Mouse (Mus musculus) G1E-ER4 (cell line): Measurements from ENCODE around the gene Mvb12b. TPM values are rescaled to one million over a fixed set of nuclear protein-coding genes. Genes with fewer than 3 reads are reported as not detected.

ENCODE experiments used
- GATA1 ChIP-seq: IDR thresholded peaks from one replicate; pipeline ENCODE4 v1.8.0; 2012; ENCODE audit warnings: low read length, inconsistent platforms
- polyA plus RNA-seq: library from polyadenylated mRNA; stranded (reverse); fragments of >175 nt; gene quantifications from 2 replicates; pipeline ENCODE4 v1.2.3, GENCODE M21; 2012

The Mvb12b gene
- polyA plus RNA-seq, 1 experiment = 60.7 TPM

DNA sequence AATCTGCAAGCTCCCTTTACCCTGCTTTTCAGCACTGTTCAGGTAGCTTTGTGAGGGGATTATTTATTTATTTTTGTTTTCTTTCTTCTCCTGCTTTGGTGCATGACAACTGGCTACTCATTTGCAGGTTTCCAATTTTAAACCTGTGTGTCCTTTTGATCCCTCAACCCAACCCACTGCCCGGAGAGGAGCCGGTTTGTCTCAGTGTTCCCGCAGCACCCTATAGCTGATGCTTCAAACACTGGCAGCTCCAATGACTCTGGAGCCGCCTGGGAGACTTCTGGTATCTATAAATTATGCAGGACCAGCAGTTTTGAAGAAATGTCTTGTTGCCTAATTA lies 16.6 kb downstream of the Mvb12b start:
- TF ChIP-seq GATA1 = no peak

DNA sequence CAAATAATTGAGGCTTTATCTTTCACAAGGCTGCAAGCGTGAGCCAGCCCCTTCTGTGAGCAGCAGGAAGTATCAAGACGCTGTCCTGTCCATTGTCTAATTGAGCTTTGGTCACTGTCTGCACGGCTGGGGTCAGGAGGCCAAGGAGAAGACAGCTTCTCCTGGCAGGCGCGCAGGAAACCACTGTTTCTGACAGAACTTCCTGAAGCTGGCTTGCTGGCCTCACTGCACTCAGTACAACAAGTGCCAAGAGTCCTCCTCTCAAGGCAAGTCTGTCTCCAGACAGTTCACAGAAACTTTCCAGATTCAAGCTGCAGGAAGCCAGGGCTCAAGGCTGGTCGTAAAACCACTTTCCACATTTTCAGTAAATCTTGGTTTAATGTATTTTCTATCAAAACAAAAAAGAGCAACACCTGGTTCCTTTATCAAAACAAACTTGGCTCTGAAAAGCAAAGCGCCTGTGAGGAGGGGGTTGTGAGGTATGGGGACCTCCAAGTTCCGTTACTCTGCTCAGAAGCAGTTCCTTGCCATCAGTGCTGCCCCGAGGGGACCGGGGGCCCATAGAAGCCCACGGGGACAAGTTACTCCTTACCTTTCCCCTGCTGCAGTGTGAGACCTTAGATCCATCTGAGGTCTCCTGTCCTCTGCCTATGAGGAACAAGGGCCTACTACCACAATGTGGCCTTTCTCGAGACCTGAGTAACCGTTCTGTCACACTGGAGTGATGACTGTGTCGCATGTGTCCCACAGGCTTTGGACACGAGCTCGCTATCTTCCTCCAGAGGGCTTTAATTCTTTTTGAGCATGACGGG lies 17.2 kb downstream of the Mvb12b start:
- TF ChIP-seq GATA1 = no peak

DNA sequence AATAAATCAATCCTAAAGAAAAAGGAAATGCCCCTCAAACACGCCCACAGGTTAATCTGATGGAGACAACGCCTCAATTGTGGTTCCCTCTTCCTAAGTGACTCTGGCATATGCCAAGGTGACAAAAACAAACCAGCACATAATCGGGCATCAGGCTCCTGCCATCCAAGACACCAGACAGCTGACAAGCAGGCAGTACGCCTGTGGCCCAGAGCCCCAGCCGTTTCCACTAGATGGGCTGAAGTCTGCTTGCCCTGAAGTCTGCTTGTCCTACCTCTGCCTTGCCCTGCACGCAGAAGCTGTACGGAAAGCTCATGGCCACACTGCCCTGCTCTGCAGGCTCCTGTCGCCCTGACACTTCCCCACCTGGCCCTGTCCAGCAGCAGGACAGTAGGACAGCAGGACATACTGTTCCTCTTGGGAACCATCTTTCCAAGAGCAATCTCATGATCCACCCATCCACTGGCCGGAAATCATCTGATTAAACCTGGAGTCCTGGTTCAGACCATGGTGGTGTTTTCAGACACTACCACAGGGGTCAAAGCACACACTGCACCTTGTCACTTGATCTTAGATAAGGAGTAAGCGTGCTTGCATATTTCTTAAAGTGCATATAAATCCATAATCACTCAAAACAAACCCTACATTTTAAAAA lies 17.9 kb downstream of the Mvb12b start:
- TF ChIP-seq GATA1 = no peak

DNA sequence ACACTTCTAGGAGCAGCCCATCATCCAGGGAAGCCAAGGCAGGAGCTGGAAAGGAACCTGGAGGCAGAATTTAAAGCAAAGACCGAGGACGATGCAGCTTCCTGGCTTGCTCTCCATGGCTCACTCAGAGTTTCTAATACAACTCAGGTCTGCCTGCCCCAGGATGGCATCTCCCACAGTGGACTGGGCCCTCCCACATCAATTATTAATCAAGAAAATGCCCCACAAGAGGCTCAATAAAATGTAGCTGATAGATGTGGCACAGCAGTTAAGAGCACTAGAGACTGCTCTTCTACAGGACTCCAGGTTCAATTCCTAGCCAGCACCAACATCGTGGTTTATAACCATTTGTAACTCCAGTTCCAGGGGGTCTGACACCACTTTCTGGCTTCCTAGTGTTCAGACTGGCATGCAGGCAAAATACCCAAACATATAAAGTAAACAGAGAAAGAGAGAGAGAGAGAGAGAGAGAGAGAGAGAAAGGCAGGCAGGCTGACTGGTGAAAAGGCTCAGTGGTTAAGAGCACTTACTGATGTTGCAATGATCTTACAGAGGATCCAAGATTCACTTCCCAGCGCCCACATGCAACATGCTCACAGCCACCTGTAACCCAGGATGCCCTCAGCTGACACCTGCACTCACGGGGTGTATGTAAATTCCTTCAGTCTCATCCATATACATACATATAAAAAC lies 18.6 kb downstream of the Mvb12b start:
- no peak for TF ChIP-seq GATA1

DNA sequence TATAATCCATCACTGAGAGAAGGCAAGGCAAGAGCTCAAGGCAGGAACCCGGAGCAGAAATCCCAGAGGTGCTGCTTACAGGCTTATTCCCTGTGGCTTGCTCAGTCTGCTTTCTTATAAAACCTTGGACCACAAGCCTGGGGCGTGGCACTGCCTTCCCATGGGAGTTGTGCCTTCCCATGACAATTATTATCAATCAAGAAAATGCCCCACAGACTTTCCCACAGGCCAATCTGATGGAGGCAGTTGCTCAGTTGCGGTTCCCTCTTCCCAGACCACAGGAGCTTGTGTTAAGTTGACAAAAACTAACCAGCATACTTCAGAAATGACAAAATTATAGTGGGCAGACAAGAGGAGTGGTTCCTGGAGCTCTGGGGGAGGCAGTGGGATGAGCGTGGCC lies 19.4 kb downstream of the Mvb12b start:
- TF ChIP-seq GATA1 = peak; percentile 38

DNA sequence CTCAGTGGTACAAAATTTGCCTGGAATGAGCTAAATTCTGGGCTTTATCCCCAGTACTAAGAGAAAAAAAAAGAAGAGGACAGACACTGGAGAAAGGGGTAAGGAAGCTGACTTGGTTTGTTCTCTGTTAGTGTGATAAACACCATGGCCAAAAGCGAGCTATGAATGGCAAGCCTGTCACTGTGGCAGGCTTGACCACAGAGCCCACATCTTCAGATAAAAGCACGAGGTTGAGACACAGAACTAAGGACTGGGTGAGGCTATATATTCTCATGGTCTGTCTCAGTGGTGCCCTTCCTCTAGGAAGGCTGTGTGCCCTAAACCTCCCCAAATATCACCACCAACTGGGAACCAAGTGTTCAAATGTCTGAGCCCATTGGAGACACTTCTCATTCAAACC lies 31.0 kb downstream of the Mvb12b start:
- TF ChIP-seq GATA1 = no peak

DNA sequence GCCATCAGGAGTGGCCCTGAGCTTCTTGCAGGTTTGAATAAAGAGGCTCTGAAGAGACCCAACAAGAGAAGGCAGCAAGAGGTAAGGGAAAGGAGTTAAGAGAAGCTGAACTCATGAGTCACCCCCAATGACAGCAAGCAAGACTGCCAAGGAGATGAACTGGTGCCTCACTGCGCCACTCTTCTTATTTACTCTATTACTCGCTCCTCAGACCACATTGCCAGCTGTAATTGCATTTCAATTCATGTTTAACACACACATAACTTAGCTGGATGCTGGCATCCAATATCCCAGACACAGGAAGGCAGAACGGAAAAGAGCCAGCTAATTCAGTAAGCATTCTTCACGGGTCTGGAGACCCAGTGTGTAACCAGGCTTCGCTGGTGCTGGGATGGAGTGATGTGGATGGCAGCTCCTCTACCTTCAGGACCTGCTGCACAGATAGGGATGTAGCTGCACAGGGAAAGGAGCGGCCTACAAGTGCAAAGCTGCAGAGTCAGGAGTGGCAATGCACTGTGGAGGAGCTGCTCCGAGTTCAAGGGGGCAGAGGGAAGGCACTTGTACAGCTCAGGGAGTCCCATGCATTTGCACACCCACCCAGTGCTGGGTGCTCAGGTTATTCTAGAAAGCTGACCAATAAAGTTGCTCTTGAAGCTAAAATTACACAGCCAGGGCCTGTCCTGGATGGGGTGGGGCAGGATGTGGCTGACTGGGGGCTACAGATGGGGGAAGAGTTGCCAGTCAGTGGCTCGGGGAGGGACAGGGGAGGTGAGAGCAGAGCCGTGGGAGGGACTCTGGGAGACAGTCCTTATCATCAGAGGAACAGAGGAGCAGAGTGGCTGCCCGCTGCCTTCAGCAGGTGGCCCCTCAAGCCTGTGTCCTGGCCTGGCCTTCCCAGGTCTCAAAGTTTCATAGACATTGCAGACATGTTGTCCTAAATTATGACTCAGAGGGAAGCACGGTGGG lies 34.5 kb downstream of the Mvb12b start:
- TF ChIP-seq GATA1 = no peak

DNA sequence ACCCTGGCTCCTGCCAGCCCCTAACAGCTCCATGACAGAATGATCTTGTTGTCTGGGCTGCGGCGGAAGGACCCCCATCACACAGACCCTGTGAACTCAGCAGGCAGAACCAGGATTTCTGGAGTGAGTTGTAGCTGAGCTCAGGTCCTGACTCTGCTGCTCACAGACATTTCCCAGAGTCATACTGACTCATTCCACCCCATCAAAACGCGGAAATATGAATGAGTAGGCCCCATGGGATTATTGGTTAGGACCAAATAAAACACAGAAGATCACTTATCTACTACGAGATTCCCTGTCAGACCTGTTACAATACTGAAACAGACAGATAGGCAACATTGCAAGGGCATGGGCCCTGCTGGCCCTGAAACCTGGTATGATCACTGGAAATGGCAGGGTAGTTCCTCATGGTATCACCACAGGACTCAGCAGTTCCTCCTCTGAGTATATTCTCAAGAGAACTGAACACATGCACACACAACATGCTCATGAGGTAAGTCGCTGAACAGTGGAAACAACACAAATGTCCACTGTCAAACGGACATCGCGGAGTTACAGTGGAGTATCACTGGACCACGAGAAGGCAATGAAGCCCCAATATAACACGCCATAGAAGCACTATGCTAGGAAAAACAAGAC lies 40.4 kb downstream of the Mvb12b start:
- no peak for TF ChIP-seq GATA1

DNA sequence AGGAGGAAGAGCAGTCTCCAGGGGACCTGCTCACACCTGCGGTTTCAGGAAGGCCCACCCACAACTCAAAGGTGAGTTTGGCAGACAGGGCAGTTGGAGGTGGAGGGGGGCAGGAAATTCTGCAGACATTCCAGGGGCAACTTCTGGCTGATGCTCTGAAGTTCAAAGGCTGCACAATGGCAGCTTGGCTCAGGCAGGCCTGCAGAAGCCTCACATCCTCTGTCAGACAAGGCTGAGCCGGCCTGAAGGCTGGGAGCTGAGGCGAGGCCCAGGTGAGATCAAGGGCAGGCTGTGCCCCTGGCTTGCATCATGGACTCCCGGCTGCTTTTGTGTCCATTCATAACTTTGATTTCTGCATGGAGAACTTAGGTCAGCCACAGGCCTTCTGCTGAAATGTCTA lies 41.1 kb downstream of the Mvb12b start:
- TF ChIP-seq GATA1 = no peak

DNA sequence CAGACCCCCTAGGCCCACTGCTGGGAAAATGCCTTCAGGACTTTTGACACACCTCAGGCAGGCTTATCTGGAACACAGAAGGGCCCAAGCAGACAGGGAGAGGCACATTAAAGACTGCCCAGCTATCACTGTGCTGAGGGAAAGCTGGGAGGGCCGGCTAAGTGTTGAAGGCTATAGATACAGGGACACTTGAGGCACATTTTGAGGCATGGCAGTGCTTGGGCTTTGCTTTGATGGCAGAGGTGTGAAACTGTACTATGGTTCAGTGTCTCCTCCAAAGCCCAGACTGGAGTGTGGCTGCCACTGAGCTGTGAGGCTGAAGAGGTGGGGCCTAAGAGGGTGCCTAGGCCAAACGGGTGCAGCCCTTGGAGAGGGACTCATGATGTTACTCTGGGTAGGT lies 44.1 kb downstream of the Mvb12b start:
- TF ChIP-seq GATA1 = no peak

DNA sequence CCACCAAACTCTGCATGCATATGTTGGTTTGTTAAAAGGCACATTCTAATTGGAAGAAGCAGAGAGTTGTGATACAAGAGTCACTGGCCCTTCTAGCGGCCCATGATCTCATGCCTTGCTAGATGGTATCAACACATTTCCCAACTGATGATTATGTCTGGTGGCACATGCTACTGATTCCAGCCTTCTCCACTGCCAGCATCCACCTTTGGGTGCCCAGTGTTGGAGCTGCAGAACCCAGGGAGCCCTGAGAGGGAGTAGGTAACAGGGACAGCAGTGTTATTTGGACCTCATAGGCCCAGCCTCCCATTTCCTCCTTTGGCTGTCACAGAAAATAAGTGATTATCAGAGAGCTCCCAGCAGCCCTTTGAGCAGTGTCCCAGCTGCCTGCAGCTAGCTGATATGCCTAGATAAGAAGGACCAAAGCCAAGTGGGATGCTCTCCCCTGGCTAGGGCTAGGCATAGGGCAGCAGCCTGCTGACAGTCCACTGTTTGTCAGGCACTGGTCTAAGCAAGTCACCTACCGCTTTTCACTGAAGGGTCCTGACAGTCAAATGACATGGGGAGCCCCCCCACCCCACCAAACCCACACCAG lies 44.7 kb downstream of the Mvb12b start:
- TF ChIP-seq GATA1 = peak; percentile 91

DNA sequence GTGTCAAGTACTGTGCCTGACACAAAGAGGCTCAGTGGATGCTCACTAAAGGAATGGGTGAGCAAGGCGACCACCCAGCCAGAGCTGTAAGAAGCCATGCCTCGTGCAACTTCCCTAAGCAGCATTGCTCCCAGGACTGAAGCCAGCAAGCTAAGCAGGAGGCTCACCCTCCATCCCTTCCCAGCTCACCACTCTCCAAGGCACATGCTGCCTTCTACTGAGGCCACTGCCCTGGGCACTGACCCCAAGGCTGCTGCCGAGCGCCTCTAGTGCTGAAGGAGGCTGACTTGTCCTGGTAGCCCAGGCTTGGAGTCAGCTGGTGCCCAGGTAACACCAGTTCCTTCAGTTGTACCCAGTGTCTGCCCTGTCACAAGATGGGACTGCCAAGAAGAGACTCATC lies 45.8 kb downstream of the Mvb12b start:
- no peak for TF ChIP-seq GATA1

DNA sequence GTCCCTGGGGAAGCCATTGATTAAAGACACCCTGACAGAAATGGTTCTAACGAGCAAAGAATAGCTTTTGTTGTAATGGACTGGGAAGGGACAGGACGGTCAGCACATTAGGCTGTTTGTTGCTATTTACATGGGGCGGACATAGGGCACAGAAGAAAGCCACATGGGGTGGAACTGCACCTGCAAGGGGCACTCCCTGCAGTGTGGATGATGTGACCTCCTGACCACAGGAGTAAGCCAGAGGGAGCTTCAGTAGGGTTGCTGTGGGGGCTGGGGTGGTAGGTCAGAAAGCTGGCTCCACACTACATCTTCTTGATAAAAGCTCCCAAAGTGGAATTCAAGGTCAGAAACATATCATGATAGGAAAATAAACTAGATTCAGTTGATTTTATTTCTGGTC lies 47.3 kb downstream of the Mvb12b start:
- TF ChIP-seq GATA1 = no peak

DNA sequence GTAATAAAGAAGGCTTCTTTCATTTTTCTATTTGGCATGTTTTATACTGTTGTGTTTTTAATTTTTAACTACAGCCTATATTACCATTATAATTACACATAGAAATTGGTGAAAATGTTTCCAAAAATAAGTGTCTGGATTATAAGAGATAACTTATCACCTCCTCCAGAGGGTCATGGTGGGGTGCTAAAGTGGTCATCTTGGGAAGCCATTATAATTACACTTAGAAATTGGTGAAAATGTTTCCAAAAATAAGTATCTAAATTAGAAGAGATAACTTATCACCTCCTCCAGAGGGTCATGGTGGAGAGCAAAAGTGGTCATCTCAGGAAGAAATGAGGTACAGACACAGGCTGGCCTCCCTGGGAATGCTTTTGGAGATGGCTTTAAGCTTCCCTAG lies 48.5 kb downstream of the Mvb12b start:
- TF ChIP-seq GATA1 = no peak

DNA sequence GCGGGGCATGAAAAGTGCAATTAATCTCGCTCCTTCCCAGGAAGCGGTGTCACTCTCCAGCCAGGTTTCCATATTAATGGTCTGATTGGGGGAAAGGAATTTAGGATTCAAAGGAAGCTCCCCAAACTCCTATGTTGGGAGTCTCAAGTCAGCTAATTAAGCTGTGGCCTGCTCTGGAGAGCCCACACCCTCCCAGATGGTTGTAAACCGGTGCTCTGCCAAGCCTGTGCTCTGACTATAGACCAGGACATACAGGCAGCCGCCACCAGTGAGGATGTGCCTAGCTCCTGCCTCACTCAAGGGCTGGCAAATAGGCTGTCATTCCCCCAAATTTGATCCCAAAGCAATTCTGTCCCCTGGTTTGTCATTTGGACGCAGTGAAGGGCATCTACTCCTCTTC lies 50.4 kb downstream of the Mvb12b start:
- TF ChIP-seq GATA1 = no peak
